Mouse (Mus musculus) embryonic facial prominence, embryonic 11.5 days (tissue): ENCODE measurements around the gene T. TPM values are rescaled to one million over a fixed set of nuclear protein-coding genes. Genes with fewer than 3 reads are reported as not detected.

ENCODE experiments used
- ATAC-seq: fragments of 200-750 bp; cut with Nextera tagmentation; replicated peaks from 2 replicates; pipeline ENCODE4 v1.8.0; 2017; ENCODE audit warnings: low read depth; ENCODE audit not compliant: insufficient number of reproducible peaks, low FRiP score, low TSS enrichment
- DNase-seq: peaks from one replicate; pipeline ENCODE4 v3.0.0-alpha.2; 2015; ENCODE audit warnings: low spot score
- H3K27ac ChIP-seq: fragments of 300-500 bp; sonication (generic); replicated peaks from 2 replicates; pipeline ENCODE4 v1.5.1; 2014; ENCODE audit warnings: mild to moderate bottlenecking, low read depth, low read length, control low read depth
- H3K27me3 ChIP-seq: fragments of 300-500 bp; sonication (generic); 2 replicates; pipeline ENCODE4 v1.6.1; 2014; ENCODE audit warnings: mild to moderate bottlenecking, low read length, moderate library complexity, mixed read lengths; ENCODE audit not compliant: control insufficient read depth, insufficient read depth
- H3K36me3 ChIP-seq: fragments of 300-500 bp; sonication (generic); replicated peaks from 2 replicates; pipeline ENCODE4 v1.6.1; 2014; ENCODE audit warnings: low read depth, mild to moderate bottlenecking, low read length, moderate library complexity, mixed read lengths; ENCODE audit not compliant: control insufficient read depth, insufficient read depth
- H3K4me1 ChIP-seq: fragments of 300-500 bp; sonication (generic); 2 replicates; pipeline ENCODE4 v1.6.1; 2014; ENCODE audit warnings: low read length, mixed read lengths; ENCODE audit not compliant: control insufficient read depth, insufficient read depth
- H3K4me2 ChIP-seq: fragments of 300-500 bp; sonication (generic); 2 replicates; pipeline ENCODE4 v1.6.1; 2014; ENCODE audit warnings: low read depth, mild to moderate bottlenecking, control low read depth, low read length, moderate library complexity
- H3K4me3 ChIP-seq: fragments of 300-500 bp; sonication (generic); 2 replicates; pipeline ENCODE4 v1.5.1; 2014; ENCODE audit warnings: low read depth, low read length, control low read depth
- H3K9ac ChIP-seq: fragments of 300-500 bp; sonication (generic); replicated peaks from 2 replicates; pipeline ENCODE4 v1.6.1; 2014; ENCODE audit warnings: mild to moderate bottlenecking, control low read depth, low read length
- H3K9me3 ChIP-seq: fragments of 300-500 bp; sonication (generic); replicated peaks from 2 replicates; pipeline ENCODE4 v1.6.1; 2016; ENCODE audit warnings: mild to moderate bottlenecking, low read length, inconsistent platforms, mixed read lengths; ENCODE audit not compliant: control insufficient read depth
- WGBS: fragments of 180-500 bp; shearing (Covaris S2); extraction: QIAGEN DNeasy Blood & Tissue Kit; methylation state at CpG from one replicate; pipeline ENCODE4 v1.1.7; 2014; 5-methylcytosine and 5-hydroxymethylcytosine counted together
- polyA plus RNA-seq: library from polyadenylated mRNA; unstranded; fragments of >200 nt; fragmentation: Nextera tagmentation; extraction: Ambion mirVana; gene quantifications from 2 replicates; pipeline ENCODE4 v1.2.1, GENCODE M21; 2014

The T gene
- polyA plus RNA-seq, result 0.27 and 0.50 TPM in 2 replicates

DNA sequence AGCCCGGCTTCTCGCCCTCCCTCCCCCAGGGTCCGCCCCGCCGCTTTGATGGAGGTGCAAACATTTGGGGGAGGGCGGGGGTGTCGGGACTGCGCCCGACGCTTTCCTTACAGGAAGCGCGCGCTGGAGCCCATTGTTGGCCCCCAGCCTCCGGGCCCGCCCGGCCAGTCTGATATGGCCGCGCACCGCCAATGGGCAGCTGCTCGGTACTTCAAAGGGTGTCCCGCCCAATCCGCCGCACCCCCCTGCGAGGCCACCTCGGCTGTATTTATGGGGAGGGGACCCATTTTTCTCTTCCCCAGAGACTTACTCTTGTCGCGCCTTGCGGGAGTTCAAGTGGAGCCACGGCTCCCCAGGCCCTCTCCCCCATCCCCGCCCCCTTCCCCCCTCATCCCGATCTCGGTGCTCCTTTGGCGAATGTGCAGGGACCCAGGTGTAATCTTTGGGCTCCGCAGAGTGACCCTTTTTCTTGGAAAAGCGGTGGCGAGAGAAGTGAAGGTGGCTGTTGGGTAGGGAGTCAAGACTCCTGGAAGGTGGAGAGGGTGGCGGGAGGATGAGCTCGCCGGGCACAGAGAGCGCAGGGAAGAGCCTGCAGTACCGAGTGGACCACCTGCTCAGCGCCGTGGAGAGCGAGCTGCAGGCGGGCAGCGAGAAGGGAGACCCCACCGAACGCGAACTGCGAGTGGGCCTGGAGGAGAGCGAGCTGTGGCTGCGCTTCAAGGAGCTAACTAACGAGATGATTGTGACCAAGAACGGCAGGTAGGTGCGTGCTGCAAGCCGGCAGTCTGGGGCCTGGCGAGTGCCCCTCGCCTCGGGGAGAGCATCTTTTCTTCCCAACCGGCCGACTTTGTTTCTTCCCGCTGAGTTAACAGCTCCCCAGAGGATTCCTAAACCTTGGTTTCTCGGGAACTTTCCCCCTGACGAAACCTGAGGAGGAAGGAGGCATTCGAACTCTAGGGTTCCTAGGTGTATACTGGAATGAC lies at the start of gene T:
Gene T (plus strand): TSS at position 446 of the 983 bp plus-strand sequence.
- Histone ChIP-seq H3K27me3 (peaks cover 94% of the 10 kb centered on the region), H3K4me3 (peak within 1 kb of the TSS; percentile 18), H3K36me3 (no peaks in the 10 kb centered on the region), H3K4me1 (peaks cover 4% of the 10 kb centered on the region), H3K9ac (no peak within 1 kb of the TSS), H3K27ac (no peak within 1 kb of the TSS), H3K9me3 (no peaks in the 10 kb centered on the region), H3K4me2 (peak within 1 kb of the TSS; percentile 41)
- WGBS, result under 1% methylated on average over 64 of the region's 65 CpGs
- DNase-seq, result no peak
- ATAC-seq, result no peak

DNA sequence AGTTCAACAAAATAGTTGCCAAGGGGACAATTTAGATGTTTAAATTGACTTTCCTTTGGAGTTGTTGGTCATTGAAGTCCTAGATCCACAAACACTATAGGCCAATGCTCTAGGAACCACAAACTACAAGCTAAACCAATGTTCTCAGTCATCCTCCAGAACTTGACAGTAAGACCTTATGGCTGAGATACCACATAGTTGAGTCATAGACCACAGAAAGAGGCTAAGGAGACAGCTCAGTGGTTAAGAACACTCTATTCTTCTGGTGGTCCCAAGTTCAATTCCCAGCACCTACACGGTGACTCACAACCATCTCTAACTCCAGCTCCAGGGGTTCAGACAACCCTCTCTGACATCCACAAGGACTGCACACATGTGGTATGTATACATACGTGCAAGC lies 48.8 kb upstream of the T start:
- peaks cover 21% of the 10 kb centered on the region for H3K27me3 ChIP-seq
- H3K9me3 ChIP-seq, result no peaks in the 10 kb centered on the region
- no peak for DNase-seq

DNA sequence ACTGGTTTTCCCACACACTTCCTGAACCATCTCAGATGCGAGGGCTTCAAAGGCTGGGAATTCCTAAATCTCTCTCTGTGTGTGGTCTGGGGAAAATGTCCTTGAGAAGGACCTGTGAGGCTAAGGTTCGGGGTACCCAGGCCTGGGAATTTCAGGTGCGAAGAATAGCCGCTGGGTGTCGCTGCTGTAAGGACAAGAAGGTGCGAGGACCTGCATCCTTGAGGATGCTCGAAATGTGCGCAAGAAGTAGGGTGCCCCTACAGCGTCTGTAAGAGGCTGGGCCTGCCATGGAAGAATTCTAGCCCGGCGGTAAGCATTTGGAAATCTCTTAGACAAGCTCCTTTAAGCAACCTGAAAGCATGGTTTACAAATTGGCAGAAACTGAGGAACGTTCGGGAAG lies 45.8 kb upstream of the T start:
- Histone ChIP-seq H3K9ac (no peak overlapping the region), H3K27me3 (peaks cover 26% of the 10 kb centered on the region), H3K4me2 (no peak overlapping the region), H3K4me3 (no peak overlapping the region), H3K36me3 (no peaks in the 10 kb centered on the region), H3K9me3 (no peaks in the 10 kb centered on the region), H3K4me1 (no peaks in the 10 kb centered on the region), H3K27ac (no peak overlapping the region)
- WGBS, result 2% methylated on average over 13 of the region's 13 CpGs
- ATAC-seq, result no peak
- peak; percentile 74 for DNase-seq

More for the DNA sequence above, 48.8 kb upstream of the T start:
- no peaks in the 10 kb centered on the region for H3K36me3 ChIP-seq
- H3K27ac ChIP-seq, result no peak overlapping the region
- 97% methylated on average over 2 of the region's 2 CpGs for WGBS
- H3K4me2 ChIP-seq, result no peak overlapping the region
- no peak overlapping the region for H3K4me3 ChIP-seq
- H3K9ac ChIP-seq, result no peak overlapping the region
- H3K4me1 ChIP-seq, result no peaks in the 10 kb centered on the region
- ATAC-seq, result no peak

DNA sequence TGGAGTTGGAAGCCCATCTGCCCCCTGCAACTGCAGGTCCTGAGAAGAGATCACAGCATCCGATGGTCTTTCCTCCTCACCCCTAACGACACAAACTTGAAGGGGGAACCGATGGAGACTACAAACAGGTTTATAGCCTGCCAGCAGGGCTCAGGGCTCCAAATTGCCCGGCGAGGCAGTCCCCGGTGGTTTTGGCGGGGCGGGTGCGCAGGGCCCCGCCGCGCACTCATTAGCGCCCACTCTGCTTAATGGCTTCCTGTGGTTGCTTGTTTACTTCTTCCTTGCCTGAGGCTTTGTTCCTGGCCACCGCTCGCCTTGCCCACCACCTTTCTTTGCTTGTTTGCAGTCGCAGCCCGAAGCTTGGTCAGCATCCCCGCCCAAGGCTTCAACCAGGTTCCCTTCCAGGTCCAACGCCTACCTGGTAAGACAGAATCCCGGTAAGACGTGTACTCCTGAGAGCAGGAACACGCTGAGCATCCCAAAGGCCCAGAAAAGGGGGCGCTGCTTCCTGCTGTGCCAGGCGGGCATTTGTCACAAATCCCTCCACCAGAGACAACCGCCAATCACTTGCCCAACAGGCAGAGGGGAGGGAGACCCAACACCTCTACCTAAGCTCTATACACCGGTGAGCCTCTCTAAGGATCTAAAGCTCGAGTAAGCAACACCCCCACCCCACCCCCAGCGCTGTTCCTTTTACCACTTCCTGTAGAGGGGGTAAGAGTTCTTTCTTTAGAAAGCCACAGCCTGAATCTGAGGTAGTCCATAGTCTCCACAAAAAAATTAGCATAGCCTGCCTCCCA lies 45.0 kb upstream of the T start:
- Histone ChIP-seq H3K4me2 (peak overlapping the region; percentile 5), H3K27me3 (peaks cover 26% of the 10 kb centered on the region), H3K9ac (no peak overlapping the region), H3K27ac (no peak overlapping the region), H3K36me3 (no peaks in the 10 kb centered on the region), H3K4me3 (no peak overlapping the region), H3K4me1 (no peaks in the 10 kb centered on the region), H3K9me3 (no peaks in the 10 kb centered on the region)
- 1% methylated on average over 28 of the region's 28 CpGs for WGBS
- ATAC-seq, result no peak
- DNase-seq, result no peak

DNA sequence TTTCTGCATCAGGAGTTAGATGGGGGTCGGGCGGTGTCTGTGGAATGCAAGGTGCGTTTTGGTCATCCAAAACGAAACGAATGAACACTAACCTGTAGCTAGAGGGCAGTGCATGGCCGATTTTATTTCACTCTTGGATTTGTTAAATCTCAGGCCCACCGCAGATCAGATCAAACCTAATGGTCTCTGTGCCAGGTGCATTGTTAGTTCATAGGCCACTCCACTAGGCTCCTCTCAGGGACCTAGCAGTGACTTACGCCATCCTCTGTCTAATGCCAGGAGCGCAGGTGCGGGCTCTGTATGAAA lies 44.5 kb upstream of the T start:
- H3K36me3 ChIP-seq, result no peaks in the 10 kb centered on the region
- H3K4me3 ChIP-seq, result no peak overlapping the region
- no peak overlapping the region for H3K9ac ChIP-seq
- H3K9me3 ChIP-seq, result no peaks in the 10 kb centered on the region
- H3K4me1 ChIP-seq, result no peaks in the 10 kb centered on the region
- no peak overlapping the region; the same call in 1 of the 2 replicates for H3K4me2 ChIP-seq
- WGBS, result 3% methylated on average over 10 of the region's 10 CpGs
- ATAC-seq, result no peak
- peaks cover 26% of the 10 kb centered on the region for H3K27me3 ChIP-seq
- H3K27ac ChIP-seq, result no peak overlapping the region
- no peak for DNase-seq

DNA sequence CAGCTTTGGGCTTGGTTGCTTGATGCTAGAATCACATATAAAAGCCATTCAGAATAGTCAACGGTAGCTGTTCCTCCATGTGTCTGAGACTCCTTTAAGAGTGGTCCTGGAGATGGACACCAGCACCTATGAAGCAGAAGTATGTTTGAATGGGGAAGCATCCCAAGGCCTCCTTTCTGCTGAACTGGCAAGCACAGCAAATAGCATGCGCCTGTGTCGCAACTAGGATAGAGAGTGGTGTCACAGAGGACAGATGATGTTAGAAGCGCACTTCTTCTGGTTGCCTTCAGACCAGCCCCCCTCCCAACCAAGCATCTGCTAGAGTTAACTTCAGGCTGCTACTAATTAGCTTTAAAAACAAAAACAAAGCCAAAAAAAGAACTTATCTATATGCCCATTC lies 43.7 kb upstream of the T start:
- no peak overlapping the region for H3K27ac ChIP-seq
- H3K4me2 ChIP-seq, result no peak overlapping the region
- WGBS, result 55% methylated on average over 4 of the region's 4 CpGs
- no peak overlapping the region for H3K4me3 ChIP-seq
- H3K36me3 ChIP-seq, result no peaks in the 10 kb centered on the region
- H3K9me3 ChIP-seq, result no peaks in the 10 kb centered on the region
- DNase-seq (no peak), ATAC-seq (no peak)
- H3K9ac ChIP-seq, result no peak overlapping the region
- peaks cover 26% of the 10 kb centered on the region for H3K27me3 ChIP-seq
- no peaks in the 10 kb centered on the region for H3K4me1 ChIP-seq

DNA sequence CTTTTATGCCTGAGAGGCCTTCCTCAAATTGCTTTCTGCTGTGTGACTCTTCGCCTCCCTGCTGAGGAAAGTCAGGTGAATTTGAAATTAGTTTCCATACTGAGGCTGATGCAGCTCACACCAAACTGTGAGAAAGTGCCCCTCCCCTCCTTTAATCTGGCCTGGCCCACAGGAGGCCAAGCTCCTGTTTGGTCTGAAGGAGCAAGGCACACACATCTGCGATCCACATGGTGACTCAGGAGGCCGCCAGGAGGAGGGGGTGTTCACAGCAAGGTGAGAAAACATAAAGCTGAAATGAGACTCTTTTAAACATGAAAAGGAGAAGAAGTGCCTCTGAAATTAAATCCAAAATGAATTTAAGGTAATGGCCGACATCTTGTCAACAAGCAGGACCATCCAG lies 37.9 kb upstream of the T start:
- ATAC-seq (no peak), DNase-seq (peak; percentile 53)
- no peaks in the 10 kb centered on the region for H3K9me3 ChIP-seq
- no peak overlapping the region for H3K4me3 ChIP-seq
- no peaks in the 10 kb centered on the region for H3K4me1 ChIP-seq
- no peaks in the 10 kb centered on the region for H3K36me3 ChIP-seq
- no peak overlapping the region for H3K27ac ChIP-seq
- 0 out of 2 replicates have a peak, but pooled peaks cover under 1% of the 10 kb centered on the region for H3K27me3 ChIP-seq
- no peak overlapping the region for H3K9ac ChIP-seq
- no peak overlapping the region for H3K4me2 ChIP-seq
- 53% methylated on average over 4 of the region's 4 CpGs for WGBS

DNA sequence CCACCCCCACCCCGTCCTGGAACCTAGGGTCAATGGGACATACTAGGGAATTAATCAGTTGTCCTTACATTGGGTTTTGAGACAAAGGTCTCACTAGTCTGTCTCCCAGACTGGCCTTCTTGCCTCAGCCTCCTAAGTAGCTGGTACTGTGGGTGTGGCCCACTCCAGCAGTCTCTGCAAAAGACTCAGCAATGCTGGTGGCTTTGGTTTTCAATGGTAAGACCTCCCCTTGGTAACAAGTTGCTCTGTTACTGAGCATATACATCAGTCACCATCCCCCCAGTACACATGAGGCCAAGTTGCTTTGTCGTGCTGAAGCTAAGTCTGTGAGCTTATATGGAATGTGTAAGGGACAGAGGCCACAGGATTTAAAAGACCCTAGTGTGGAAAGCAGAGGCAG lies 36.3 kb upstream of the T start:
- WGBS, result 71% methylated on average over 2 of the region's 2 CpGs
- no peaks in the 10 kb centered on the region for H3K27me3 ChIP-seq
- H3K36me3 ChIP-seq, result no peaks in the 10 kb centered on the region
- ATAC-seq (no peak), DNase-seq (no peak)
- H3K9ac ChIP-seq, result no peak overlapping the region
- H3K9me3 ChIP-seq, result no peaks in the 10 kb centered on the region
- no peak overlapping the region for H3K27ac ChIP-seq
- no peak overlapping the region for H3K4me3 ChIP-seq
- no peak overlapping the region for H3K4me2 ChIP-seq
- no peaks in the 10 kb centered on the region for H3K4me1 ChIP-seq
